Mouse (Mus musculus) megakaryocyte, adult 5-6 weeks (primary cell): ENCODE measurements at regions not wholly inside any gene's neighbourhood (a gene's known extent, or its start where the extent isn't known, plus 50 kb on each side); places are given as distances from the start of the nearest gene placed in this dataset.
"Not testable (repeated sequence)": the region's sequence is repeated elsewhere in the genome, so short reads cannot be mapped to it uniquely, and the experiment has no call there.

ENCODE experiments used
- ATAC-seq: 2 replicates; pipeline ENCODE4 v1.8.0; 2016; ENCODE audit warnings: mild to moderate bottlenecking, inconsistent platforms; ENCODE audit not compliant: poor library complexity, severe bottlenecking

GRCm38 (mm10) chr4:105844675-105845466 is 55.2 kb downstream of the Gm12728 start:
- ATAC-seq: no peak

DNA sequence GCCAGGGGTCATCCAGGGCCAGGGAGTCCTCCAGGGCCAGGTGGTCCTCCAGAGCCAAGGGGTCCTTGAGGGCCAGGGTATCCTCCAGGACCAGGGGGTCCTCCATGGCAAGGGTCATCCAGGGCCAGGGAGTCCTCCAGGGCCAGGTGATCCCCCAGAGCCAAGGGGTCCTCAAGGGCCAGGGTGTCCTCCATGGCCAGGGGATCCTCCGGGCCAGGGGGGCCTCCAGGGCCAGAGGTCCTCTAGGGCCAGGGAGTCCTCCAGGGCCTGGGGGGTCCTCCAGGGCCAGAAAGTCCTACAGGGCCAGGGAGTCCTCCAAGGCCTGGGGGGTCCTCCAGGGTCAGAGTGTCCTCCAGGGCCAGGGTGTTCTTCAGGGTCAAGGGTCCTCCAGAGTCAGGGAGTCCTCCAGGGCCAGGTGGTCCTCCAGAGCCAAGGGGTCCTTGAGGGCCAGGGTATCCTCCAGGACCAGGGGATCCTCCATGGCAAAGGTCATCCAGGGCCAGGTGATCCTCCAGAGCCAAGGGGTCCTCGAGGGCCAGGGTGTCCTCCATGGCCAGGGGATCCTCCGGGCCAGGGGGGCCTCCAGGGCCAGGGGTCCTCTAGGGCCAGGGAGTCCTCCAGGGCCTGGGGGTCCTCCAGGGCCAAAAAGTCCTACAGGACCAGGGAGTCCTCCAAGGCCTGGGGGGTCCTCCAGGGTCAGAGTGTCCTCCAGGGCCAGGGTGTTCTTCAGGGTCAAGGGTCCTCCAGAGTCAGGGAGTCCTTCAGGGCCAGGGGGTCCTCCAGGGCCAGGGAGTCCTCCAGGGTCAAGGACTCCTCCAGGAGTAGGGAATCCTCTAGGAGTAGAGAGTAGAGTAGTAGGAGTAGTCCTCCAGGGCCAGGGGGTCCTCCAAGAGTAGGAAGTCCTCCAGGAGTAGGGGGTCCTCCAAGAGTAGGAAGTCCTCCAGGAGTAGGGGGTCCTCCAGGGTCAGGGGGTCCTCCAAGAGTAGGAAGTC is 56.6 kb downstream of the Gm12728 start:
- ATAC-seq: not testable (repeated sequence)

GRCm38 (mm10) chr4:105853086-105853485 is 63.4 kb downstream of the Gm12728 start:
- no peak for ATAC-seq

DNA sequence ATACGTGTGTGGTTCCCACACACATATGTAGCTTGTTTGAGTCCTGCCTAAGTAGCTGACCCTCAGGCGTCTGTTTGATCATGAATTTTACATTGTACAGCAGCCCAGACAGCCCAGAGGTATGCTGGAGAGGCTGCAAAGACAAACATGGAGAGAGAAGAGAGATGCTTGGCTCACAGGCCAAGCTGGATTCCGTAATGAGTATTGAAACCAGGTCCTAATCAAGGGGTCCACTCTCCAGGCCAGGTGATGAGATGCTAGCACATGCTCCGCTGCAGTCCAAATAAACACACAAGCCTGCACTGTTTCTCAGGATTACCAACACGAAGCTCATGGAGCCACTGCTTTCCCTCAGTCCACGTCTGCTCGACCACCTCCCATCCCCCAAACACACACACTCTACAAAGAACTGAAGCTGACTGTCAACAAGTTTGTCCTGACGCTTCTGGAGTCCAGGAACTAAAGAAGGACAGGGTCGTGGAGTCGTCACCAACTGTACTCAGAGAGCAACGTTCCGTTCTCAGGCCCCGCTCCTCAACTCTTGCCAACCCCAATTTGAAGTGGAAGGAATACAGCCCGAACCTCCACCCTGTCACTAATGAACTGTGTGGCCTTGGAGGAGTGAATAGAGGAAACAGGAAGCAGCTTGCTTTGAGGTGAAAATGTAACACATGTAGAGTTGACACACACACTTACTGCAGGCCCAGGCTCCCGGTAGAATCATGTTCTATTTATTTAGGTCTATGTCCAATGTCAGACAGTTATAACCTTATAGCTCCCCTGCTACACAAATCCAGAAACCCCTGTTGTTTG is 69.6 kb downstream of the Gm12728 start:
- no peak for ATAC-seq

GRCm38 (mm10) chr4:105860930-105861653 is 71.4 kb downstream of the Gm12728 start:
- ATAC-seq: no peak

DNA sequence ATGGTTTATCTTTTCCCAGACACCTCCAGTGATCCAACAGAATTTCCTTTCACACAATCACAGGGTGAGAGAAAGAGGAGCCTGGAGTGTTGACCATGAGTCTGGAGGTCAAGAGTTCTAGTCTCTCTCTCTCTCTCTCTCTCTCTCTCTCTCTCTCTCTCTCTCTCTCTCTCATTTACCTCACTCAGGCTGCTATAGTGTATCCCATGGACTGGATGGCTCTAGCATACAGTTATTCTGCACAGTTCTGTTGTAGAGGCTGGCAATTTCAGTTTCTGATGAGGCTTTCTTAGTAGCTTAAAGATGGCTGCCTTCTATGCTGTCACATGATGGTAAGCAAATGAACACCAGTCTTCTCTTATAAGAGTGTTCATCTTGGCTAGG is 72.0 kb downstream of the Gm12728 start:
- ATAC-seq: no peak

- no peak for ATAC-seq
These were observed 80.8 kb downstream of the Gm12728 start for GRCm38 (mm10) chr4:105870512-105870911.

DNA sequence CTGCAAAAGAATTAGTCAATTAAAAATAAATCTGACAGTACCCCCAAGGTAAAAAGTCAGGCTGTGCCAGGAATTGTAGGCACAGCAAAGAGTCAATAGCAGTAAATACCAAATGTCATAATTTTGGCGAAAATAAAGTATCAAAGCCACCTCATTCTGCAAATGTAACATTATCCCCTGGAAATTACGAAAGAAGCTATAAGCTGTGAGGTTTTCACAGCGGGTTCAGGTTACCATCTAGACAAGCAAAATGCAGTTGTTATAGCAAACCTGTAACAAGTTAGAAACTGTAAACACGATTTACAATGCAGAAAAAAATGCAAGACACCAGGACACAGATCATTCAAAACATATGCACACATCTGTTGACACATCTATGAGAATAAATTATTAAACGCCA is 87.6 kb downstream of the Gm12728 start:
- ATAC-seq: no peak

- no peak for ATAC-seq
These were observed 90.2 kb downstream of the Gm12728 start for GRCm38 (mm10) chr4:105879891-105880290.

- ATAC-seq: no peak
These were observed 95.1 kb downstream of the Gm12728 start for GRCm38 (mm10) chr4:105884791-105885190.

GRCm38 (mm10) chr4:105891438-105891837 is 101.8 kb downstream of the Gm12728 start:
- ATAC-seq: no peak

- ATAC-seq: no peak
These were observed 102.4 kb downstream of the Gm12728 start for GRCm38 (mm10) chr4:105892065-105892464.

GRCm38 (mm10) chr4:105895116-105895515 is 105.4 kb downstream of the Gm12728 start:
- ATAC-seq: no peak

DNA sequence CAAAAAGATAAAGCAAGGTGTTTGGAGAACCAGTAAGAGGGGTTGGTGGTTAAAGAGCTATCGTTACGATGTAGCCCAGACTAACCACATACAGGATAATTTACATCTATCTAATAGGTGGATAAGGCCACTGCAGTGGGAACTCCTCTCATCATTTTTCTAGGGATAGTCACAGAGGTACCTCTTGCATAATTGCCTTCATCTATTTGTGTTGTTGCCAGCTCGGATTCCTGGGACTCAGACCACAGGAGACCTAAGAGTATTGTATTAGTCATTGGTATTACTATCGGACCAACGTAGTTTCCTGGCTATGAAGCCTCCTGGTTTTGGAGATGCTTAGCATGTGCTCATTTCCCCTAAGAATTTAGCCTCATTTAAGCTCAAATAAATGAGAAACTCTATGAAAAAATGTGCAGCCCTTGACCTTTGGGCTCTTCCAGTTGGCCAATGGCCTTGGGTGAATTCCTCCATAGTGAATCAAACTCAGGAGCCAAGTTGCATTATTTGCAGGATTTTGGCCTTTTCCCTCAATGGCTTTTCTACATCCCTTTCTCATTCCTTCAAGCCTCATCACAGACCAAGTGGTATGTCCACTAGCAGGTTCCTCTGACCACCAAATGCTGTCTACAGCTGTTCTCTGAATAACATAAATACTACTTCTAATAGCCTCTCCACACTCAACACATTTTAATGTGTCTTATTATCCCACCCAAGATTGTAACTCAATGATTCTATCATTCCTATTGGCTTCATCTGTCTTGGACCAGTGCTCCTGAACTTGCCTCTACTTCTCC is 108.6 kb downstream of the Gm12728 start:
- ATAC-seq: no peak

DNA sequence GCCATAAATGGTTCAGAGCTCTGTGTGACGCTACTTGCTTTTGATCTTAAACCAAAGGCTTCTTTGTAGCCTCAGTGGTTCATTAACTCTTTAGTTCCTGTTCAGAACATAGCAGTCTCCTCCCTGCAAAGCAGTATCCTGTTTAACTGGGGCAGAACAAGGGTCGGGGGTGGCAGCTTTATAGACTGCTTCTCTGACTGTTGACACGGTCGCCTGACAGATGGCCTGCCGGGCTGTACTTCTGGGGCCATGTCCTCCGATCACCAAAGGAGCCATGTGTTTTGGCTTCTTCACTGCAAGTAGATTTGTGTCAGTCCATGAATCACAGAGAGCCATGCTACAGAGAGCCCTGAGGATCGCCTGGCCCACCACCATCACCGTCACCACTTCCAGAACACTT is 115.2 kb downstream of the Gm12728 start:
- ATAC-seq: no peak

DNA sequence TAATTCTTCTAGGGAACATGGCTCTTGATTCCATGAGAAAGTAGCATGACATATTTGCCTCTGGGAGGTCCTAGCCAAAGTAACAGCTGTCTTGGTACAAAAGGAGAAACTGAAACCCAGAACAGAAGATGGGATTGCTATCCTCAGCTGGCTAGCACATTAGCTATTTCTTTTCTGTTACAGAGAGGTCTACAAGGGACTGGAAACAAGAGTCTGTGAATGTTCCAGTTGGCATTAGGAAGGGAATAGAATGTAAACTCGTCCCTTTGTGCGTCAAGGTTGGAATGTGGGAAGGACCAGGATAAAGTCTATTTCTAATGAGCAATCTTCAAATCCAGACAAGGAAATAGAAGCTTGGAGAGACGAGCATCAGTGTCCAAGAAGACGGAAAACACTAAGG is 116.7 kb downstream of the Gm12728 start:
- no peak for ATAC-seq

DNA sequence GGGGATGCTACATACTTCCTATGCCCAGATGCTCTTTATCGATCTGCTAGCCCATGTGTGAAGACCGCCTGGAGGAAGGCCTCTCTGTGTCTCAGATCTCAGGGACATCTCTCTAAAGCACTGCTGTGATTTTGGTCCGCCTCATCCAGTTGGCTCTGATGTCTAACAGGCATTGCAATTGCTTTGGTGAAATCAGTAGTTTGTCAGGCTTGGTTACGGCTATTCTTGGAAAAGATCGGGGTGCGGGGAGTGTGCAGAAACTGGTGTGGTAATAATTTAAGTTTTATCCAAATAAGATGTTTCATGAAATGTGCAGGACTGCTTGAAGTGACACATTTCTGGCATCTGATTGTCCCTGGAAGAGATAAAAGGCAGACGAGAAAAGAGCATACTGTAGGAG is 117.9 kb downstream of the Gm12728 start:
- no peak for ATAC-seq

DNA sequence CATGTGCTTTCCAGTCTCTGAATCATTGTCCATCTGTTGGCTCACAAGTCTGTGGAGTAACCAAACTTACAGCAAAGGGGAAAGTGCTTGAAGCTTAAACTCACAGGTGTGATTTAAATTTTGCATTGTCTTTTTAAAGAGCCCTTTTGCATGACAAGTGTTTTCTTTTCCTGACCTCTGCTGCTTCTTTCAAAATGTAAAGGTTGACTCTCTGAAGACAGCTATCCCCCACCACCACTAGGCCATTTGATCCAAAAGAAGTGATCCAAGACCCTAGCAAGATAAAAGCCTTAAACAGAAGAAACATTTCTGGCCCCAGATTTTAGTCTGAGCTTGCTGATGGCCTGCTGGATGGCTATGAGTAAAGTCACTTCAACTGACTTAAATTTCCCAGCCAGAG is 118.6 kb downstream of the Gm12728 start:
- no peak for ATAC-seq

- no peak for ATAC-seq
These were observed 119.6 kb downstream of the Gm12728 start for GRCm38 (mm10) chr4:105909272-105909671.

GRCm38 (mm10) chr4:105910666-105911065 is 121.0 kb downstream of the Gm12728 start:
- ATAC-seq: no peak
